Mouse (Mus musculus) T-helper 1 cell (primary cell): ENCODE measurements around the gene Egfl7.

Experiments used
- in situ Hi-C: fragments of 300-600 bp; cut with MboI, MseI; formaldehyde crosslinking; loops from one replicate; pipeline ENCODE4 v1.15.1; 2025; ENCODE audit warnings: high pct_unique_total_duplicates

Gene Egfl7

DNA sequence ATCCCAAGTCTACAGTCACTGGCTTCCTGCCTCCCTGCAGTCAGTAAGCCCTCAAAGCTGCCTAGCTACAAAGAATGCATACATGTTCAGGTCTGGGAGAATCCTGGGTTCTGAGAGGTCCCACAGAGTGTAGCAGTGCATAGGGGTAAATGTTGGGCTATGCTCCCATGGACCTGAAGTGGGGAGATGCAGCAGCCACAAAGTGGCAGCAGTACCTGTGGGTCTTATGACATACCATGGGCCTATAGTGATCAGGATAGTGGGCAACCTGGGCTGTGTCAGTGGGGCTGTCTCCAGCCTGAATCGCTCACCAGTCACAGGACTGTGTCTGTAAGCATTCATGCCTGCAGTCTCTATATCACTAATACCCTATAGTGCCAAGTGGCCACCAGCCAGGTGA, at the start of gene Egfl7:
Gene Egfl7 (plus strand): TSS at position 301 of the 400 bp plus-strand sequence.
- in situ Hi-C loops, result no loop called here

DNA sequence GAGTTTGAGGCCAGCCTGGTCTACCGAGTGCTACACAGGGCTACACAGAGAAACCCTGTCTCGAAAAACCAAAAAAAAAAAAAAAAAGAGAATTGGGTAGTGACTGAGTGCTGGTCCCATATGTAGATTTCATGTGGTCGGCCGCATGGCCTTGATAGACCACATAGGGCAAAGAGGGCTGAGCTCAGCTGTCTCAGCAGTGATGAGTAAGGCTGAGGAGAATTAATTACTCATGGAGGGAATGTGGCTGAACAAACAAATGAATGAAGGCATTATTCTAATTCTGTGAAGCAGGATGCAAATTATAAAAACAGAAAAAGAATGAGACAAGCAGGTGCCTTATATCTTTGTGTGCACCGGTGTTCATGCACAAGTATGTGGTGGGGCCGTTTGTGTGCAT, 48.0 kb upstream of the Egfl7 start:
- in situ Hi-C loops, result no loop called here

DNA sequence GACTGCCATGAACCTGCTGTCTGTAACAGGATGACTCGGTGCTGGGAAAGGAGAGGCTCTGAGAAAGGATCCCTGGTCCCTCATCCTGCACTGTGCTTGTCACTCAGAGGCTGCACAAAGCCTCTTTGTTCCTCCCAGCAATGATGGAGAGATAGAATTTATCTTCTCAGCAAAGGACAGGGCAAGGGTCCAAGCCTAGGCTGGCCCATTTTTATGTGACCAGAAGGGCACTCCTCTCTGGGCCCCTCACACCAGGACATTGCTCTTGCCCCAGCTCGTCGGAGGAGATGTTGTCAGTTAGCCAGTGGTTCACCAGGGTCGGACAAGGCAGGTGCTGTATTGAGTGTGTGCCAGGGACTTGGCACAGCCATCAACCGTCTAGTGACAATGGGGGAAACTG, 46.6 kb upstream of the Egfl7 start:
- in situ Hi-C loops, result no loop called here

DNA sequence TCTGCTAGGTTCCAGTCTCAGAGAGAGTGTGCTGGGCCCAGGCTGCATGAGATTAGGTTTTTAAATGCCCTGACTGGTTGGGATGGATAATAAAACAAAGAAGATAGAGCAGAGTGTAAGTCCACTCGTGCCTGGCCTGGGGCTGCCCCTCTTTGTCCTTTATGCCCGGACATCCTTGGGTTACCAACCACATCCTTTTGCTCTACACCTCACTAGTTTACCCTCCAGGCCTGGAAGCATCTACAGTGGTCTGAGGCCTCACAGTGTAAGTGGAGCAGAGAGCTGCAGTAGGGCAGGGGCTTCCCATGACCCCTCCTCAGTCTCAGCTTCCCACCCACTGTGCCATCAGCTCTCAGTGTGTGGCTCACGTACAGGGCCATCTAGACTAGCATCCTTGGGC, 45.7 kb upstream of the Egfl7 start:
- in situ Hi-C loops, result no loop called here

DNA sequence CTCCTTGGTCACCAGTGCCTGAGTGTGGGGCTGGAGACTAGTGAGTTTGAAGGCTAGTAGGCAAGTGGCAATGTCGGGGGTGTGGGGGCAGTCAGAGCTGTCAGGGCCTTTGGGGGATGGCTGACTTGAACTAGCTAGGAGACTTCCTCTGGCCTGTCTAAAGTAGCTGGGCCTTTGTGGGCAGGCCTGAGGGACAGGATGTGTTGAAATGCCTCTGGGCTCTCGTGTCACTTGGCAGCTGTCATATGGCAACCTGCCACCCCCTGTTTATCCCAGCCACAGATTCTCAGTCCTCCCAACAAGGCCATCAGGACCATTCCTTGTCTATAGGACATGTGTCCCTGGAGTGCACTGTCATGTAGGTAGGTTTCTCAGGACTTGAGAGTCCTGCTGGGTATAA, 45.2 kb upstream of the Egfl7 start:
- in situ Hi-C loops, result no loop called here

DNA sequence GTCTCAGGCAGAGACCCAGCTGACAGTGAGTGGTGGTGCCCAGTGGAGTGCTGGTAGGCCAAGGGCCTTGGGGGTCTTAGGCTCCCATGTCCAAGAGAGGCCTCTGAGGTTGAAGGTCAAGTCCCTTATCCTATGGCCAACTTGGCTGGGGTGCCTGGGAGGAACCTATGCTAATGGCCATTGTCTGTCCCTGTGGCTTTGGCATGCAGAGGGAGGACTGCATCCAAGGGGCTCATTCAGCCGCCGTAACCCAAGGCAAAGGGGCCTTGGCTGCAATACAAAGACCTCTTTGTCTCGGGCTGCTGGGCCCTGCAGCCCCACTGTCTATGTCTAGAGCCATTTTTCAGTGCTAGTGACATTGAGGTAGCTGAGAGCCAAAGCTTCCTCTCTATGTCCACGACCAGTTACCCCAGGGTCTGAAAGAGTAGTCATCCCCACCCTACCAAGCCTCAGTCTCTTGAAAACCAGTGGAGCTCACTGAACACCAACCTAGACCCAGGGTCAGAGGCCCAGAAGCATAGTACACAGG, 44.2 kb upstream of the Egfl7 start:
- in situ Hi-C loops, result no loop called here

DNA sequence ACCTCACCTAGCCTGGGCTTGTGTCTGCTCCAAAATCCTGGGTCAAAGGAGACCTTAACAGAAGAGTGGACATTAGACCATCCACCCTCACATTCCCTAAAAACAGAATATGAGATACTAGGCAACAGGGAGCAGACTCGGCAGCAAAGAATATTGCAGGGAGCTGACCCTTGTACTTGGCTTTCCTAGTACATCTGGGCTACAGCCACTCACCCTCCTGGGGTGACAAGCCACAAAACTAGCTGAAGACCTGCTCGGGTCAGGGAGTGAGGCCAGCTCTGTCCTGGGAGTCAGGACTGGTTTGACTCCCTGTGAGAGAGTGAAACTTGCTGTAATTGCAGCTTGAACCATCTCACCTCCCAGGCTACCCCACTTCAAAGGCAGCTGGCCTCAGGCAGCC, 40.3 kb upstream of the Egfl7 start:
- in situ Hi-C loops, result no loop called here

DNA sequence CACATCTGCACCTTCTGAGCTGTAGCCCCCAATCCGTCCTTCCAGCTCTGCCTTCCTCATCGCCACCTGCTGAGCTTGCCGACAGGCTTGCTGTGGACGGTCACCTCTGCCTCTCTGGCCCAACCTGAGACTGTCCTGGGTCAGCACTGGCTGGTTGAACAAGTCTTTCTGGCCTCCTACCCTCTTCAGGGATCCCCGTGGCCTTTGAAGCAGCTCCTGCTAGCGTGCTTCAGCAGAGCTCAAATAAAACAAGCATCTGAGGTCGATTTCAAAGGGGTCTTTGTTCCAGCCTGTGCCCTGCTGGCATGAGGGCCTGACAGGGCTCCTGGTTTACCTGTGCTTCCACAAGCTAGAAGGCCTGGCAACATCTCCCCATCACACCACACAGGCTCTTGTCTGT, 39.1 kb upstream of the Egfl7 start:
- in situ Hi-C loops, result no loop called here

DNA sequence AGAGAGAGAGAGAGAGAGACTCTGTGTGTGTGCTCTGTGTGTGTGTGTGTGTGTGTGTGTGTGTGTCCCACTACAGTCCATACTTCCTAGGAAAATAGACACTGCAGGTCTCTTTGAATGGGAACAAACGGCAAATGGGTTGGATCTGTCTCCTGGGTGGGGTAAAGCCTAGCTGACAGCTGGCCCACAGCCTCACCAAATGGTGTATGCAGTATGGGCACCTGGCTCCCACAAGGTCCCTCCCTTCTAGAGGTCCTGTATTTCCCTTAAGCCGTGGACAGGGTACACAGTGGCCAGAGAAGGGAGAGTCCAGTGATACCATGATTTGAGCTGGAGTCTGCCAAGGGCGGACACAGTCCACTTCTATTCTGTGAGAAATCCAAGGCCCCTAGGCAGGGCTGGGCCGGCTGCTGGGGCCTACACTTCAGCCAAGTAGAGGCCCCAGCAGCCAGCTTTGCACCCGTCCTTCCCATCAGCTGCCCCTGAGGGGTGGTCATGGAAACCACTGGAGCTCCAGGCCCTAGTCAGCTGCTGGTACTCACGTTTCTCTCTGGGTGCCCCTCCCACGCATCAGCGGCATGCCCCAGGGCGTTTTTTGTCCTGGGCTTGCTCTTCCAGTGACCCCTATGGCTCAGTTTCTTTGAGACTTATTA, 38.4 kb upstream of the Egfl7 start:
- in situ Hi-C loops, result no loop called here

DNA sequence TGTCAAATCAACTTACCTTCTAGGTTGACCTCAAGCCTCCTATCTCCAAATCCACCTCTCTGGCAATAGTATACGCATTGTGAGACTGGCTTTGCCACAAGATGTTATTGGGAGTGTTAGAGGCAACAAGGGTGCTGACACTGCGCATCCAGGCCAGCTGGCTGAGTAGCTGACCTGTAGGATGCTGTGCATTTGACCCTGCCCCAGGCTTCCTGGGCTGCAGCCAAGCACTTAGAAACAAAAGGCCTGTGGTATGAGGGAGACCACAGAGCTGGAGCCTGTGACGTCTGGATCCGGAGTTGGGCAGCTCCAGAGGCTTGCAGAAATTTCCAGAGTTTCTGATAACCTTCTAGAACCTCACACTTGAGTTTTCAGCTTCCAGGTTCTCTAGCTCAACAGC, 36.7 kb upstream of the Egfl7 start:
- in situ Hi-C loops, result no loop called here

DNA sequence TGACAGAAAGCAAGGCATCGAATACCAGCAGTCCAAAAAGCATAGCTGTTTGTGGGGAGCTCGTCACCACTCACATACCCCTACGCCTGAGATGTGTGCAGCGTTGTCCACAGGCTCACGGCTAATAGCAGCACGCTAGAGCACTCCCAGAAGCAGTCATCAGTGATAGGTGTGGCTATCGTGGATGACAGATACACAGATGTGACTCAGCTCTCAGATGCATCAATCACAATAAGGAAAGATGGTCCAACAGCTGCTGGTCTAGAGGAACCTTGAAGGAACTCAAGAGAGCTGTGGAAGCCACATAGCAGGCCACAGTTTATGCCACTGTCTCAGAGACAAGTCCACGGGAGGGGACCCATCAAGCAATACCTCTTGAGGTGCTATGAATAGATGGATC, 36.0 kb upstream of the Egfl7 start:
- in situ Hi-C loops, result no loop called here

DNA sequence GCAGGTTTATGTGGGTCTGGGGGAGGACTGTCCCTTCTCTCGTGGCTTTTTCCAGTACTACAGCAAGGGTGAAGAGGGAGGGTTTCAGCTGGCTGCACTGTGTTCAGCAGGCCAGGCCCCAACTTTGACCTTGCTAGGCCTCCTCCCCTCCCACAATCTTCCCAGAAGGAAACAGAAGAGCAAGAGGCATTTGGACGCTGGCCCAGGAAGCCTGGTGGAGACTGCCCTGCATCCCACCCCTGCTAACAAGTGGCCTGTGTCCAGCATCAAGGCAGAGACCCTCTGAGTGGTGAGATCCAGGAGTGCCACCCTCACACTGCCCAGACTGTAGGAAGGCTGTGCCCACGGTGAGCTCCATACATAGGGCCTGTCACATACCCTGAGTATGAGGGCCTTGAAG, 35.5 kb upstream of the Egfl7 start:
- in situ Hi-C loops, result no loop called here

DNA sequence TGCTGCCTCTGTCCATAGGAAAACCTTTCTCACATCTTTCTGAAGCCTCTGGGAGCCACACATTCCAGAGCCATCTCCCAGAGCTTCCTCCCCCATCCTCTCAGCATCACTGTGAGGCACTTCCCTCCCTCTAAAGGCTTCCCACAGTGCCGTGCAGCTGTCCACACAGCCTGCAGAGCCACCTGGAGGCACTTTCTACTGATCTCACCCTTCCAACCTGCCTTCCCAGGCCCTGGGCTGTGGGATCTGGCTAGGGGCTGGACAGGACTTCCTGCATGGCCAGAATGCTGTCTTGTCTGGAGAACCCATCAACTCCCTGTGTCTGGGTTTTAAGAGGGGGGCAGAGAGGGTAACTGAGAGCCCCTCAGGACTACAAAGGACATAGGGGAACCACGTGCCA, 32.3 kb upstream of the Egfl7 start:
- in situ Hi-C loops, result no loop called here

DNA sequence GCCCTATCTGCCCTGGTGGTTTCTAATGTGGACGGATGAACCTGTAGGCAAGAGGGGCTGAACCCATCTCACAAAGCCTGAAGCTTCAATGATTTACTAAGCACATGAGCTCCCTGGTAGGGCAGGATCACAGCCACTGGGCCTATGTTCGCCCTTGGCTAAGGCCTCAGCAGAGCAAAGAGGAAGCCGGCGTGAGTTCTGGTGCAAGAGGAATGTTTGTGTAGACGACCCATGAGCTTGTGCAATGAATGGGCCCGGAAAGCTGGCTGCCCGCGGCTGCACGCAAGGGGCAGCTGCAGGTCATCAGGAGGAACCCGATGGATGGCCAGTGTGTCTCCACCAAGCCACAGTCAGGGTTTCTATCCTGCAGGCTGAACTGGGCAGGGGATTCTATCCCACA, 30.0 kb upstream of the Egfl7 start:
- in situ Hi-C loops, result no loop called here

DNA sequence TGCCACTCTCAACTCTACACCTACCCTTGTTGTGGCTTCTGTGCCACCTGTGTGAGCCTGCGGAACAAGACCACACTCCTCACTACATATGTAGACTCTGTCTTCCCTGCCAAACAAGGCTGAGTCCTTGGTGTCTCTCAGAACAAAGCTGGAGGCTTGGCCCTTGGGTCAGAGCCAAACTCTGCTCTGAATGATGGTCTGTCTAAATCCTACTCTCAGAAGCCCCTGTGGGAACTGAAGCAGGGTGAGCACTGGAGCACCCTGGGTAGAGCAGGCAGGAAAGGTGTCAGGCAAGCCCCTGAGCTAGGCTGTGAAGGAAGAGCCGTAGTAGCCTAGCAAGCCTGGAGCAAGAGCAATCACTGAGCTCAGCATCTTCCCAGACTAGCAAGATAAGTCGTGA, 29.6 kb upstream of the Egfl7 start:
- in situ Hi-C loops, result no loop called here

DNA sequence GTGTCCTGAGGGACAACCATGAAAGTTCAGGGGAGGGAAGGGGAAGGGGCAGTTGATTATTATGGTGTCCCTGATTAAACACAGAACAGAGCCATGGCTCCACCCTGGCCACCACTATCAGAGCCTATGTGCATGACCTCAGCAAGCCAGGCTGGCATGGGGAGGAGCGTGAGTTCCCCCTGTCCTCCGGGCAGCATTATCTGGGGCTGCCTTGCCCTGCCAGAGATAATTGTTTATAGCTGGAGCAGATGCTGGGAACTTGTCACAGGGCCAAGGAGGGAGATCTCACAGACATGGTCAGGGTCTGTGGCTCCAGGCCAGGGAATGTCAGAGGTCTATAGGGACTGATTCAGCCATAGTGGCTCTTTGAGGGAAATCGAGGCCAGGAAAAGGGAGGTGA, 29.0 kb upstream of the Egfl7 start:
- in situ Hi-C loops, result no loop called here

DNA sequence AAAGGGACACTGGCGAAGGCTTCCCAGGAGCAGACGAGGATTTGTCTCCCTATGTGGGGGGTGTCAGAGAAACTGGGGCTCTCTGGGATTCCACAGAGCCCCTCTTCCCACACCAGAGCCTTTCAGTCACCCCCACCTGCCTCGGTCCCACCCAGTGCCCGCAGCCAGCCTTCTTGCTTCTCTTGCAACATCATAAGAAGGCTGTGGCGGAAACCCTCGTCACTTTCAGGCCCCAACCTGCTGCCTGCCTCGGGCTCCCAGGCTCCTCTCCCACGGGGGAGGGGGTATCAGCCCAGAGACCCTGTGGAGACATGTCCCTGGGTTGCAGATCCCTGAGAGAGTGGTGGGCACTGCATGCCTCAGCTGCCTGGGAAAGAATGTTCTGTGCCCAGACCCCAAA, 28.4 kb upstream of the Egfl7 start:
- in situ Hi-C loops, result no loop called here

DNA sequence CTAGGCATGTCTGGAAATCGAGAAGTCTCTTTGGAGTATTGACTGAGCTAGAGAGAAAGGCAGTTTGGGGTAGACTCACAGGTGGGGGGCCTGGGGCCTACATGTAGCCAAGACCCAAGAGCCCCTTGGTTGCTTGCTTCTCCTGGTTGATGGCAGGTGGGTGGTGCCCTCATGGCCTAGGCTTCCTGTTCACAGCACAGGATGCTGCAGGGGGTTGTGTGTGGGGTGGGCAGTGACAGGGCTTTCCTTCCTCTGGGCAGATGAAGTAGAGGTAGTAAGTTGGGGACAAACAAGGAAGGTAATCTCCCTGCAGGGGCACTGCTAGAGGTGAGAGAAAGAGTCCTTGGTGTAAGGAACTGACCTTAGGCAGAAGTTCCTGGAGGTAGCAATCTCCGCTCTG, 27.7 kb upstream of the Egfl7 start:
- in situ Hi-C loops, result no loop called here

DNA sequence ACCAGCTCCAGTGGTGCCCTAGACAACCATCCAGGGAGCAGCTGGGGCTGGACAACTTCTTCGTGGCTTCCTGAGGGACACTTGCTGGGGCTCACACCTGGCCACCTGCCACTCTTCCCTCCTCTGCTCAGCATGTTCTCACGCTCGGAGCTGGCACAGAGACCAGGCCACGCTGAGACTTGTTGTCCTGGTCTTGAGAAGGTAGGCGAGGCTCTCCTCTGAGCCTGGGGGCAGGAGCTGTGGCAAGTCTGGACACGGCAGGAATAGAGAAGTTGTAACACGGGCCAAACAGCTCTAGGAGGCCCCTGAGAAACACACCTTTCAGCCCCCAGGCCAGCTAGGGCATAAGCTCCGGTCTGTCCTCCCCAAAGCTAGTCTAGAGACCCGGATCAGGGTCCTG, 25.9 kb upstream of the Egfl7 start:
- in situ Hi-C loops, result no loop called here

DNA sequence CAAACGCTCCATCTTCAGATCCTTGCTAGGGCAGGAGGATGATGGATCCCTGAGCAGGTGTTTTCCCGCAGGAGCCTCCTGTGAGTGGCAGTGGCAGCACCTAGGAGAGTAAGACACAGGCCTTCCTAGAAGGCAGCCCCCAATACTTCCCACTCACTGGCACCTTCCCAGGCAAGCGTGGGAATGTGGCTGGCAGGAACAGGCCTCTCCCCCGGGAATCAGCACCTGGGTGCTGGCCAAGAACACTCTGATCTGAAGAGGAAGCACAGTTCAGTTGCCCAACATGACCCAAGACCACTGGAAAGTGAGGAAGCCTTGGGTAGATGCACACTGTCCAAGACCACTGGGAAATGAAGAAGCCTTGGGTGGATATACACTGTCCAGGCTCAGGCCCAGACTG, 24.7 kb upstream of the Egfl7 start:
- in situ Hi-C loops, result no loop called here

DNA sequence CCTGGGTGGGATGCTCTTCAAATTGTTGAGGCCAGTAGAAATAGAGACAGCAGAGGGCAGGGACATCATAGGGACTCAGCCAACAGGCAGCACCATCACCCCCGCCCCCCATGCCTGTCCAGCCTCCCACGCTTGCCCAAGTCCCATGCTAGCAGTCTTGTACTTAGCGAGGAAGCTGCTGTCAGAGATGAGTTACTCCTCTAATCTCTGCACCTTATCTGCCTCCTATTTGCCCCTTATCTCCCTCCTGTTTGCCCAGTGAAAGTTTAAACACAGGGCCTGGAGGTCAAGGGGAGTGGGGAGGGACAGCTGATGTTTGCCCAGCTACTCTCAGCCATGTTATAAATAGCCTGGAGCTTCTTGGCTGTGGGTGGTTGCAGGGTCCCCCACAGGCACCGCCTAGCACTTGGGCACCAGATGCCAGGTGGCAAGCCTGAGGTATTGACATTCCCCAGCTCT, 23.2 kb upstream of the Egfl7 start:
- in situ Hi-C loops, result no loop called here

DNA sequence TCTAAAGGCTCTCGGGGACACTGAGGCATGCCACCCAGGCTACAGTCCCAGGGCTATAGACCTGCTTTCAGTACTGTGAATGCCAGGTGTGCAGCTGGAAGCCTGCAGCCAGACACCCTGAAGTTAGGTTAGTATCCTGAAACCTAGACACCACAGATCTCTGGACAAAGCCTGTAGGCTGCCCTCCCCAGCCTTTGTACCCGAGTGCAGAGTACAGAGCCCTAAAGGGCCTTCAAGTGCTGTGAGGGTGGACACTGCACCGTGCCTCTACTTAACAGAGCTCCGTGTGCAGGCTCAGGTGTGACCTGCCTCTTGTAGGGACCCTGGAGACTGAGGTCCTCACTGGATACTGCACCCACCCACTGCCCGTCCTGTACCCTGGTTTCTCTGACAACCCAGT, 19.3 kb upstream of the Egfl7 start:
- in situ Hi-C loops, result loop anchor here (5.0 kb wide), 2 partner anchors 48 to 108 kb away; no protein-coding TSS in a partner anchor

DNA sequence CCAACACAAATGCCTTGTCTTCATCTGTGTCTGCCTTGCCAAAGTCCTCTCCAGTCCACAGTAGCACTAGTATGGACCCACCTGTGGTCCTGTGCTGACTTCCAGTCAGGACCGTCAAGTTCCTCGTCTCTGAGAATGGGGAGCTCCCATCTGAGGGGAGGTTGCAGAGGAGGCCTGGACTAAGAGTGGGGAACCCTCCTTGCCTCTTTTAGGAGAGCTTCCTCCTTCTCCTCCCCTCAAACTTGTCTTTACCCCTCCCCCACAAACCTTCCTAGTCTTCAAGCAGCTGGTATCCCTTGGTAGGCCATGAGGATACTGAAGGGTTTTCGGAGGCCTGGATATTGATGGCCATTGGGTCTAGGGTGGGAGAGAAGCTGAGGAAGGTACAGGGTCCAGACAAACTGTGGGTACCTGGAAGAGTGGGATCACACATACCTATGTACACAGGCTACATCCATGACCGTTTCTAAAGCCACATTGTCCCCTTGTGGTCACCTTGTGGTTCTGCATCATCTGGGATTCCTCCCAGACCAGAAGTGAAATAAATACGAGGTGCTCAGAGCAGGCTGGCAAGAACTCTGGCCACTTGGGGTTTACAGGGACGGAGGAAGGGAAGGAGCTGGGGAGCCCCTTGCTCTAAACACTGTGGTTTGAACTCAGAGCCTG, 18.3 kb upstream of the Egfl7 start:
- in situ Hi-C loops, result loop anchor here (5.0 kb wide), 2 partner anchors 49 to 109 kb away; no protein-coding TSS in a partner anchor
